Mouse (Mus musculus) thymus, postnatal 0 days (tissue): ENCODE results near the gene Mylk. TPM values are rescaled to one million over a fixed set of nuclear protein-coding genes. Genes with fewer than 3 reads are reported as not detected.

Experiments
- DNase-seq: peaks from one replicate; pipeline ENCODE4 v3.0.0-alpha.2; 2015; ENCODE audit warnings: low spot score
- polyA plus RNA-seq: library from polyadenylated mRNA; unstranded; fragments of >200 nt; fragmentation: Nextera tagmentation; extraction: Ambion mirVana; gene quantifications from 2 replicates; pipeline ENCODE4 v1.2.1, GENCODE M21; 2015

The Mylk gene
- polyA plus RNA-seq, 1 experiment from 2014 or later: 5.2 TPM

- no peak for DNase-seq
Measured at GRCm38 (mm10) chr16:34937611-34938010, 192.6 kb downstream of the Mylk start.

- no peak for DNase-seq
Measured at GRCm38 (mm10) chr16:34938248-34938647, 193.2 kb downstream of the Mylk start.

GRCm38 (mm10) chr16:34939951-34940350 is 194.9 kb downstream of the Mylk start:
- DNase-seq: no peak

- no peak for DNase-seq
Measured at GRCm38 (mm10) chr16:34940363-34940762, 195.4 kb downstream of the Mylk start.

- DNase-seq: no peak
Measured at GRCm38 (mm10) chr16:34941915-34942314, 196.9 kb downstream of the Mylk start.

- no peak for DNase-seq
Measured at GRCm38 (mm10) chr16:34946301-34946700, 201.3 kb downstream of the Mylk start.

GRCm38 (mm10) chr16:34950935-34951334 is 205.9 kb downstream of the Mylk start:
- no peak for DNase-seq

- no peak for DNase-seq
Measured at GRCm38 (mm10) chr16:34952254-34952653, 207.2 kb downstream of the Mylk start.

- no peak for DNase-seq
Measured at GRCm38 (mm10) chr16:34952798-34953197, 207.8 kb downstream of the Mylk start.

GRCm38 (mm10) chr16:34953501-34953900 is 208.5 kb downstream of the Mylk start:
- no peak for DNase-seq

- no peak for DNase-seq
Measured at GRCm38 (mm10) chr16:34957487-34958230, 212.6 kb downstream of the Mylk start.

- DNase-seq: no peak
Measured at GRCm38 (mm10) chr16:34958667-34959066, 213.7 kb downstream of the Mylk start.

- DNase-seq: no peak
Measured at GRCm38 (mm10) chr16:34959261-34959660, 214.3 kb downstream of the Mylk start.

GRCm38 (mm10) chr16:34960243-34960642 is 215.2 kb downstream of the Mylk start:
- no peak for DNase-seq

- DNase-seq: no peak
Measured at GRCm38 (mm10) chr16:34960866-34961582, 216.0 kb downstream of the Mylk start.

- no peak for DNase-seq
Measured at GRCm38 (mm10) chr16:34962322-34962721, 217.3 kb downstream of the Mylk start.

- no peak for DNase-seq
Measured at GRCm38 (mm10) chr16:34963008-34963407, 218.0 kb downstream of the Mylk start.

GRCm38 (mm10) chr16:34966620-34967081 is 221.6 kb downstream of the Mylk start:
- no peak for DNase-seq

- peak; percentile 7 for DNase-seq
Measured at GRCm38 (mm10) chr16:34967120-34967800, 222.2 kb downstream of the Mylk start.

- no peak for DNase-seq
Measured at GRCm38 (mm10) chr16:34968181-34968580, 223.2 kb downstream of the Mylk start.

GRCm38 (mm10) chr16:34972471-34972870 is 227.5 kb downstream of the Mylk start:
- no peak for DNase-seq

GRCm38 (mm10) chr16:34975544-34975943 is 230.5 kb downstream of the Mylk start:
- DNase-seq: peak; percentile 5
